Mouse (Mus musculus) yolk sac, embryonic 10.5 days (tissue): ENCODE data around the gene Lrrc15.

Experiments
- DNase-seq: peaks from one replicate; pipeline ENCODE4 v3.0.0-alpha.2; 2017; ENCODE audit warnings: low spot score

Gene Lrrc15

DNA sequence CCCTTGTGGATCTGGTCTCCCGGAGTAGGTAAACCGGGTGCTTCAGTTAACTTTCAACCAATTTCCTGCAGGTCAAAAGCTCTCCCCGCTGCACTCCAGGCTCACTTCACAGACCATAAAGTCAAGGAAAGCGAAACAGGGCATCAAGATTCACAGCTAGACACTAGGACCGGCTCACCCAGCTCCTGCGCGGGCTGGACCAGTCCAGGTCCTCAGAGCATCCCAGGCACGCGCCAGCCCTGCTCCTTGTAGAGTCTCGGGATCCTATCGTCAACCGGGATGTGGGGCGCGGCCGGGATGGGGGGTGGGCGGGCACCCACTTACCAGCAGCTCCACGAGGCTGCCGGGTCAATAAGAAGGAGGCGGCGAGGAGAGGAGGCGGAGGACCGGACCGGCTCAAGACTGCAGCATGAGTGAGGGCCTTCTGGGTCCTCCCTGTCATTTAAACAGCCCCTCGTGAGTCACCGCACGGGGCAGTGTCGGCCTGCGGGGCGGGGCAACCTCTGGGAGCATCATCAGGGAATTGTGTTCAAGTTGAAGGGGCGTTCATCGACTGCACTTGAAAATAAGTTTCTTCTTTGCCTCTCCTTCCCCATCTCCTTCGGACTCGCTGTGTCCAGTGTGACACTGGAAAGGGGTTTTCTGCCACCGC is at the start of gene Lrrc15:
Lrrc15 (minus strand) TSS at position 413 of the 652 bp plus-strand sequence.
- no peak for DNase-seq

DNA sequence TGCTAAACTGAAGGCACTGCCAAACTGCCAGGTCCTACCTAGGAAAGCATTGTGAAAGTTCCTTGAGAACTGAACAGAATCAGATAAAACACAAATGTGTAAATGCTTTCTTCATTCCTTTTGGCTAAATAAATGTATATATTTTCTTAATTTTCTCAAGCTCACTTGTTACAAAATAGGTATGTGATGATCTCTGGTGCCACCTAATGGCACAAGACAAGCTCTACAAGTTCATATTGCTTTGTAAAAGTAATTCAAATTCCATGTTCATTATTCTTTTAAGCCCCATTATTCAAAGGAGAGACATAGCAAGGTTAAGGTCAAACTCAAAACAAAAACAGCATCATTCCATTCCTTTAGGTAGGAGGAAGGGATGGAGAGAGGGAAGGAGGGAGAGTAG is 31.2 kb upstream of the Lrrc15 start:
- DNase-seq, result no peak

DNA sequence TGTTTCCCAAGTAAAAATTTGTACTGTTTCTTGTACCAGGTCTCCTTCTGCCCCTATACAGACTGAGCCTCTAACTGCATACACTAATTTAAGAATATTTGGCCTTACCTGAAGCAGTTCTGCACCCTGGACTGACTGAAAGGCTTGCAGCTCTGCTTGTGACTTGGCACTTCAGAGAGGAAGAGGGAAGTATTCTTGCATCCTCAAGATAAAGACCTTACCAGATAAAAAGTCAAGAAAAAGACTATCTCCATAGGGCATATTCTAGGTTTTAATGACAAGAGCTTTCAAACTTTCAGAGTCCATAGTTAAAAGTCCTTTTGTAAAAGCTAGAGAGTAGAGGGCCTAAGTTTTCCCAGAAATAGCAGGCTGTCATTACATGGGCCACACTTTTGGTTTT is 27.6 kb upstream of the Lrrc15 start, which contains the start of gene Gp5:
Gp5 (minus strand) TSS at position 133 of the 400 bp plus-strand sequence.
- DNase-seq, result no peak

DNA sequence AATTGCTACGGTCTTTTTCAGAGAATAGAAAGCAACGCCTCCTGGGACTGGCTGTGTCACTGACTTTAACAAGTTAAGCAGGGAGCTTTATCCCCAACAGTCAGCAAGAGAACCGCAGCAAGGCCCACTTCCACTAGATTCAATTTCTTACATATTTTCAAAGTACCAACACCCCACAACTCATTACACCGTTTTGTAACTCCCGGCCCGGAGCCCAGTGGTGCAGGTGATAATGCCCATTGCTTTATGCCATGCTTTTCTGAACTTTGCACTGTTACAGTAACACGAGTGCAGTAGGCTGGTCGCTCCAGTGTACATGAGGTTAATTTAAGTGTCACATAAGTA is 27.1 kb upstream of the Lrrc15 start:
- DNase-seq, result no peak

DNA sequence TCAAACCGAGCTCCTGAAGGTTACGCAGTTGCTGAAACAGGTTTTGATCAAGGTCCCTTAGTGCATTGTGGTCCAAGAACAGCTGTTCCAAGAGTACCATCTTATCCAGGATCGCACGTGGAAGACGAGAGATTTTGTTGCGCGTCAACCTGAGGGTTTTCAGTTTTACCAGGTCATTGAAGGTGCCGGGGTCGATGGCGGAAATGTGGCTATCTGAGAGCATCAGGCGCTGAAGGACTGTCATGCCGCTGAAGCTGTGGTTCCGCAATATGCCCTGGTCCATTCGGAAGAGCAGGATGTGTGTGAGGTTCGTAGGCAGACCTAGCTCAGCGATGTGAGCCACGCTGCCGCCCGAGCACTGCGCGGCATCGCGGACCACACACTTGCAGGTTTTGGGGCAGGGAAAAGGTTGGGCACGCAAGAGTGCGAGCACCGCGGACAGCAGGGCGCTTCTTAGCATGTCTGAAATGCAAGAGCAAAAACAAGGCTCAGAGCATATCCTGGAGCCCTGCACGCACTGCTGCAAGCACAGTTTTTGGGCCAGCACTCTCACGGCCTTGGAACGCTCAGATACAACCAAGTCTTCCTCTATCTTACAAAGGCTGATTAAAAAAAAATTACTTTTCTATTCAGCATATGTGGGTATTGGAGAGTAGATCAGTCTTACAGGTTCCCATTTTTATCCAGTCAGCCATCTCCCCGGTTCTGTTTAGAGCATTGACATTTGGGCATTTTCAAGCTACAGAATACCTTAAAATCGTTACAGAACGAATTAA is 26.5 kb upstream of the Lrrc15 start:
- DNase-seq, result peak; percentile 14

DNA sequence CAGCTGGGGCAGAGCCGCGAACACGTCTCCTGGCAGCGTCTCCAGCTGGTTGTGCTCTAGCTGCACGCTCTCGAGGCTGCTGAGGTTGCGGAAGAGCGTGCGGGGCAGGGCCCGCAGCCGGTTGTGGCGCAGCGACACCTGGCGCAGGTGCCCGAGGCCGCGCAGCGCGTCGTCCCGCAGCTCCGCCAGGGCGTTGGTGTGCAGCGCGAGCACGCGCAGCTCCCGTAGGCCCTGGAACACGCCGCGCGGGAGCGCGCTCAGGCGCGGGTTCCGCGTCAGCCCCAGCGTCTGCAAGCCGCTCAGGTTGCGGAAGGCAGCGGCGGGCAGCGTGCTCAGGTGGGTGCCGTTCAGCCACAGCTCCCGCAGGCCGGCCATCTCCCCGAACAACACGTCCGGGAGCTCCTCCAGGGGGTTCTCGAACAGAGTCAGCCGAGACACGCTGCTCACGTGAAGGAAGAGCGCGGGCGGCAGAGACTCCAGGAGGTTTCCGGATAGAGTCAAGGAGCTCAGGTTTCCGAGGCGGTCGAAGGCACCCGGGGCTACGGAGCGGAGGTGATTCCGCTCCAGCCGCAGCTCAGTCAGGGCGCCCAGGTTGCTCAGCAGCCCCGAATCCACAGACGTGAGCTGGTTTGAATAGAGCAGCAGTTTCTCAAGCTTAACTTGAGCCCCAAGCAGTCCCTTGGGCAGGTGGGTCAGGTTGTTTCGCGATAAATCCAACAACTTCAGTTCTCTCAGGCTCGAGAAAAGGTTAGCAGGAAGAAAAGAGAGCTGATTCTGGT is 25.7 kb upstream of the Lrrc15 start:
- peak; percentile 58 for DNase-seq

DNA sequence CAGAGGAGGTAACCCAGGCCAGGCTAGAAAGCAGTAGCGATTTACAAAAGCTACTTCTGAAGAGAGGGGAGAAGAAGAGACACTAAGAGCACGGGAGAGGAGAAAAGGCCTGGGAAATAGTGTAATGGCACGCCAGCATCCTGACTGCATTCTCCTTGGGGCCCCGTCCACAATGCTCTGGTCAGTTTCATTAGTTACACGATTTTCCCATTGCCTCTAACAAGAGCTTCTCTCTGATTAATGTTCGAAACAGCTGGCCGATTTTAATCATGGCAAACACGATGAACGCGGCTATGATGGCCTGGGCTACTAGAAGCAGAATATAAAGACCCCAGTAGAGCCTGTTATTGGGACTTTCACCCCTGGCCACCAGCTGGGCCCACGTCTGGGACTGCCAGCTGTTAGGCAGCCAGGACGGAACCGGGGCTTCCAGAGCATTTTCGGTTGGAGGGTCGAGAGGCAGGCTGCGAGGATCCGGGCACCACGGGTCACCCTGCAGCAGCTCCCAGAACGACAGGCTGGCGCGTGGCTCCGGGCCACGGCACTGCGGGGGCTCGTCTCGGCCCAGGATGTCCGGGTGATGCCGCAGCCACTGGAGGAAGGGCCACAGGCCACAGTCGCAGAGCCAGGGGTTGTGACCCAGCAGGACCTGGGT is 25.0 kb upstream of the Lrrc15 start:
- DNase-seq, result no peak

DNA sequence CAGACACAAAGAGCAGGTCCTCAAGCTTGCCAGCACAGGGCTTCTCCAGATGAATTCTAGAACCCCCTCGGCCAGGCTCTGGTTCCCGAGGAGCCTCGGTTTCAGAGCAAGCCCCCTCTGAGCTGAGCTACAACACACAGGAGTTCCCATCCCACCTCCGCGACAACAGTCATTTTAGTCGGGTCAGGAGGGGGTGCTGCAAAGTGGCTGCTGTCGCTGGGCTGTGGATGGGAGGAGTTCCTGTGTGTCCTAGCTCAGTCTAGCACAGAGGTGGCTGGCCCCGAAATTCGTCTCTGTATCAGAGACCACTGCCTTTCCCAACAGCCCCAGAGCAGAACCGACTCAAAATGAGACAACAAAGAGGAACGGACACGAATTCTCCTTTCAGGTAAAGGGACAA is 24.2 kb upstream of the Lrrc15 start:
- DNase-seq, result no peak

DNA sequence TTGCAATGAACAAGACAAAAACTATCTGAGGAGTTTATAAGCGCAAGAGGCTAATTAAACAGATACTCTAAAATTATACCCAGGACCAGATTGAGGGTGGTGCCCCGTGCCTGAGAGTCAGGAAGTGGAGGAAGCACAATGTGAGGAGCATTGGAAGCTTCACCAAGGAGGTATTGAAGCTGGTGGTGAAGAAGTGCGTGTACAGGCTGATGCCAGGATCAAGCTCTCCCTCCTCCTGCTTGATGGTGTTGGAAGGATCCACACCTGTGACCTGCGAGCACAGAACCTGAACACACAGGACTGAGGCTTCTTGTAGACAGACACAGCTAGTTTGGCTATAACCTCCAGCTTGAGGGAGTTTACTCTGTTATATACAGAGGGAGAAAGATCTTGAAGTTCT is 23.0 kb upstream of the Lrrc15 start:
- DNase-seq, result no peak

DNA sequence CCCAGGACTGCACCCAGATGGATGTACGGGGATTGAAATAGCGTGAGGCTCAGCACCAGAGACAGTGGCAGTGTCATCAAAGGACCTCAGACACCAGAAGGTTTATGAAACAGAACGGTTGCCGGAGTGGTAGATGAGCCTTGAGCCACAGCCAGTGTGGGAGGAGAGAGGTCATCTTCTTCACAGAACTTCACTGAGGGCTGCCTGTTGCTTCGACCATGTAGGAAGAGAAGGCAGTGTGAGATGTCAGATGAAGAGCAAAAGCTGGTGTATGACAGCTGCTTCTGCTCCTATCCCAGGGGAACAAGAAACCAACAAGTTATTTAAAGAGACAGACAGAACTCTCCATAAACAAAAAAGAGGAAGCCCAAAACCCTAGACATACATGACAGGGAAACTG is 21.2 kb upstream of the Lrrc15 start:
- DNase-seq, result no peak

DNA sequence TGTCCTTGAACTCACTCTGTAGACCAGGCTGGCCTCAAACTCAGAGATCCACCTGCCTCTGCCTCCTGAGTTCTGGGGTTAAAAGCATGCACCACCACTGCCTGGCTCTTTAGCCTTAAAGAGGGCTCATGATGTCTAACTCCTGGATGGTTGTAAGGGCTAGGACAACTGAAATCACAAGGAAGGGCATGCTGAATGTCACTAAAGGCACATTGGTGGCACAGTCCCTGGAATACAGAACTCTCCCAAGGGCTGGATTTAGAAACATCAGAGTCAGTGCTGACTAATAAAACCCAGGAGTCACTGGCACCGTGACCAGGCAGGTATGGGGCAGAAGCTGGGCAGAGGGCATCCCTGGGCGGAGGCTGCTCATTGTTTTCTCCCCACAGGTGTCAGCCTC is 20.4 kb upstream of the Lrrc15 start:
- DNase-seq, result no peak

DNA sequence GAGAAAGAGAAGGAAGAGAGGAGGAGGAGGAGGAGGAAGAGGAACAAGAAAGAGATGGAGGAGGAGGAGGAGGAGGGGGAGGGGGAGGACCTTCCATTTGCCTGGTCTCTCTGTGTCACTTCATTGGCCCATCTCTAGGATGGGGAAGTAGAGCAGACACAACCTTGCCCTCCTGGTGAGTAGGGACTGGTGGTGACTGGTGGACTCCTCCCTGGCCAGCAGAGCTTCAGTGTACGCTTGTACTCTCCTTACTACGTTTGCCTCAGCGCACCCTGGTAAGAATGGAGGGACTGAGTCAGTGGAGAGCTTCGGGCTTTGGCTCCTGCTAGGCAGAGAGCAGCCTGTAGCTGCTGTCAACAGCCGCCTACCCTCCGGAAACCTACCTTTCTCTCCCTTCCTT is 19.6 kb upstream of the Lrrc15 start:
- no peak for DNase-seq

DNA sequence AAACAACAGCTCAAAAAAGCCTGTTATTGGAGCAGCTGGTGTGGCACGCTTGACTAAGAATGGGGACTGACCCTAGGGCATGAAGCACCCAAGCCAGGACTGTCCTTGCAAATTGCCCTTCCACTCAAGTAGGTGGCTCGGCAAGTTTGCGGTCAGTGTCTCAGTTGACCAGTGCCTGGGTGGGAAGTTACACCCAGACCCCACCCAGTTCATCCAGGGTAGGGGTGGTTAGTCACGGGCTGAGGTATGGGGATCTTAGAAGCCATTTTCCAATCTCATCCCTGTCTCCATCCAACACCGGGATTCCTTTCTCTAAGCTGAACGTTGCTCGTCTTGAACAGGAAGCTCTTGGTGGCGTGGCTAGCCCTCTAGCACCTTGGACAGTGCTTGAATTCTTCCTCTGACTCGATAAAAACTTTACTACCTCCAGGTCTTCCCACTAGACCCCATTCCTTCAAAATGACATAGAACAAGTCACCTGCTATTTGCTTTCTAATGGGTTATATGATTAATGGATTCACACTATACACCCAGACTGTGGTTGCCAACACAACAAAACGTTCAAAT is 16.7 kb upstream of the Lrrc15 start:
- DNase-seq, result no peak

DNA sequence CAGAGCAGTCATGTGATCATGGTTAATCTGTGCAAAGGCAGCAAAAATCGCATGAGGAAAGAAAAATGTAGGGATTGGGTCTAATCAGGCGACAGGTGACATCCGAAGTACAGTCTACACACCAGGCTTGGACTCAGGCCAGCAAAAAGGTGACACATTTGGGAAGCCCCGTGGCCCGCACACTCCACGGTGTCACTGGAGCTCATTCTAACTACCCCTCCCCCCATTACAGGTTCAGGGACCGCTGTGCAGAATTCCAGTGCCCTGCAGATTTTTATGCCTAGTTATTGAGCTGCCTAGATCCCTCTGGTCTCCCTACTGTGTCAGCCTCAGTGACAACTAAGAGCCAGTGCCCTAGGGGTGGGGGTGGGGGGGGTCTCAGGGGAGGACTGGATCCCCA is 14.4 kb upstream of the Lrrc15 start:
- no peak for DNase-seq

DNA sequence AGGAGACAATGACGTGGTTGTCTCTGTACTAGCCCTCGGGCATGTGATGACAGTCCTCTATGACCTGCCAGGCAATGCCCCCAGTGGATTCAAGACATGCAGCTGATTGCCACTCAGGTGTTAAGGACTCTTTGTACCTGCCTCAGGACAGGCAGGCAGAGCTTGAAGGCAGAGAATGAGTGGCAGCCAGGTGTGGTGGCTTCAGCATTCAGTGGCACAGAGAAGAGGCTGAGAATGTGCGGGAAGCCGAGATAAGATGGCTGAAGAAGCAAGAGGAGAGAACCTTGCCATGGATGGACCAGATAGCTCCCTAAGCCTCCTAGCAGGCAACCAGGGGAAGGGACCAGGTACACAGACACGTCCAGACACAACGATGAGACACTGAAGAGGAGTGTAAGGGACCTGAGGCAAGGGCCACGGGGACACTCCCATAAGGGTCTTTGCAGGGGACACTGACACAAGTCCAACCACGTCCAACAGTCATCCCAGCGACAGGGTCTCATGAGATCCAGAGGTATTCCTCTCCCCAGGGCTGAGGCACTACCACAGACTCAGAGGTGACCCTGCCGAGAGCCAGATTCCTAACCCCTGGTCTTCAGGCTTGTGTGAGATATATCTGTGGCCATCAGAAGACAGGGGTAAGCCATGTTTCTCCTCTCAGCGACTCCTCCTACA is 13.7 kb upstream of the Lrrc15 start:
- DNase-seq, result no peak

DNA sequence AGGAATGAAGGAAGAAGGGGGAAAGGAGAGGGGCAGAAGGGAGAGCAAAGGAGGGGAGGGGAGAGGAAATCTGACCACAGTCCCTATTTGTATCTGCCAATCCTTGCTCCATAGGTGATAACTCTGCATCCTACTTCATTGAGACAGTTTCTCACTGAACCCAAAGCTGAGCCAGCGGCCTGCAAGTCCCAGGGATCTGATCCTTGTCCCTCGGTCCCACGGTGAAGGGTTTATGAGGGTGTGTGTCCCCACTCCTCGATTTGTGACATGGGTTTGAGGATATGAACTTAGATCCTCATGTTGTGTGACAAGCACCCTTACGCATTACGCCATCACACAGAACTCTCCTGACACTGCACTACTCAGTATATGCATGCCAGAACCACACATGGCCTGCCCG is 12.1 kb upstream of the Lrrc15 start:
- DNase-seq, result no peak

DNA sequence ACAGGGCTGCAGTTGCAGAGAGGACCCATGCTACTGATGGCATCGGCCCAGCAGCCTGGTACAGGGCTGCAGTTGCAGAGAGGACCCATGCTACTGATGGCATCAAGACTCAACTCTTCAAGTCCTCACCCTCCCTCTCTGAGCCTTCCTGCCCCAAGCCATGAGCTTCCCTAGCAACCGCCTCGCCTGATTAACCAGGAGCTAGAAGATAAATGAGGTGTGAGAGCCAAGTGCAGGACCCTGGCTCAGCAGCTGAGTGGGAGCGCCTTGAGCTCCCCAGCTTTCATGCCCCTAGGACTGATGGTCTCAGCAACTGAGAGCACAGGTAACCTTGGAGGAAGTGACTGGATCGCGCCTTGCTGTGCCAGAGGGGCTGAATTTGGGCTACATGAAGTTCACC is 7.4 kb upstream of the Lrrc15 start:
- no peak for DNase-seq

DNA sequence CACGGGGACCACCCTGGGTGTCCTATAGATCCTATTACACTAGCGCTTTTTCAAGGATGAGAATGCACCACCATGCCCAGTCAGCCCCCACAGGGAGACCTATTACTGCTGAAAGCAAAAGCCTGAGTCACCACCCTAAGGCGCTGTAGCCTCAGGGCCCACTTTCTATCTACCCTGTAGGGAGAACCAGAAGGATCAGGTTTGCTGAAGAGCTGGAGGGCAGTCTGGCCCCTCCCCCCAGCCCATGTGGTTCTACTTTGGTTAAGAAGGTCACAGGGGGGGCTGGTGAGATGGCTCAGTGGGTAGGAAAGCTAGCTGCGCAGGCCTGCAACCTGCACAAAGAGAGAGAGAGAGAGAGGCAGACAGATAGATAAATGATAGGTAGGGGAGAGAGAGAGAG is 2.6 kb upstream of the Lrrc15 start:
- DNase-seq, result no peak

DNA sequence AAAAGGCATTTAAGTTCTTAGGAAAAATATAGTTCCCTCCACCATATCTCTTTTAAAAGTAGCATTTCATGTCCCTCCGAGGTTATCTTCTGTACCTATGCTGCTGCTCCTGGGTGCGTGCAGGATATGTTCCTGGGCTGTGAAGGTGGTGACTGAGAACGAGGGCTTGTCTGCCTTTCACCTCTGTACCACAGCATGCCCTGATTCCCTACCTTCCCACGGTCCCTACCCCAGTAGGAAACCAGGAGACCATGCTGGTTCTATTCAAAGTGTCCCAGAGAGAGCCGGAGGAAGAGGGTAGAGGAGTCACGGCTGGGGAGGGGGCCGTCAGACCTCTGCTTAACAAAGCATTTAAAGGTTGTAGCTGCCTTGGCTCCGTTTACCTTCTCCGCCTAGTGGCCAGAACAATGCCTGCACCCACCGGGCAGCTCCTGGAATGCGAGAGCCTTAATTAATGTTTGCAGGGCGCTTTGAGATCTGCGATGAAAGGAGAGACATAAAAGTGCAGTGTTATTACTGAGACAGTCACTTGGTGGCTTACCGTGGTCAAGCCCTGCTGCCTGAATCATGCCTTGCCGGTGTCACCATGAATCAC is 784 bp upstream of the Lrrc15 start:
- DNase-seq, result peak; percentile 48

DNA sequence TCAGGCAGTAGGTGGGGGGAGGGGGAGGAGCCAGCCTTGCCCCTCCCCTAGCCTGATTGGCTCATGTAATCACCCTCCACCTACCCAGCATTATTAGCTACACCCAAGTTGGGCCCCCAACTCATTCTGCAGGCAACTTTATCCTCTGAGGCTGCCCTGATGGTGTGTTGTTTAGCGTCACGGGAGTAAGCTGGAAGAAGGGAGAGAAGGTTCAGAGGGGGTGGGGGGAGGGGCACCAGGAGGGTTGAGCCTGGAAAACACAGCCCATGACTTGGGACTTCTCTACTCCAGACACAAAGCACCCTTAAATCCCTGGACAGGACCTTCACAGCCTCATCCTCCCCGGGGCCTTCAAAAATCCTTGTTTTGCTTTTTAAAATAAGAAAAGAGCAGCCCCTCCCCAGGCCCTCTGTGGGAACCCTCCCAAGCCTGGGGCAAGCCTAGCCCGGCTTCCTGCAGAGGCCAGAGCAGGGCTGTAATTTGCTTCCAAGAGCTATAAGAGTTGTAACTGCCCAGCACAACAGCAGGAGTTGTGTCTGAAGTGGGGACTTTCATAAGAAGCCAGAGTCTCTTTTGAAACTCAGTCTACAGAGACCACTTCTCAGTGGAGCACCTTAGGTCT is 2.3 kb downstream of the Lrrc15 start:
- no peak for DNase-seq

DNA sequence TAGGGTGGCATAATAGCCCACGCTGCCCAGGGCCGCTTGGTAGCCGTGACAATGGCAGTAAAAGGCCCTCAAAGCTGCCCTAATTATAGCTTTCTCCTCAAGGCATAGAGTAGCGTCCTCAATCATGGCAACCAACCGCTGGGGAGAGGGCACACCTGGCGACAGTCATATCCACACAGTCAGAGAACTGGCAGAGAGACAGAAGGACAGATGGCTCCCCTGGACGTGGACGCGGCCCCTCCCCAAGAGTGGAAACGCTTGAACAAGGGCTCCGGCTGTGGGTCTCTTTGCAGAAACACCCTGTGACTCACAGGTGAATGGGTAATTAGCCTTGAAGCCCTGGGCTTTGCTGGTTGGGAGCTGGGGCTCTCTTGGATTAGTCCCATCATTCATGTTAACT is 4.7 kb downstream of the Lrrc15 start:
- no peak for DNase-seq
